Mouse (Mus musculus): ENCODE measurements around the gene Ahnak. TPM values are rescaled to one million over a fixed set of nuclear protein-coding genes. Genes with fewer than 3 reads are reported as not detected.

Ahnak gene
- total and polyA plus RNA-seq, 2 experiments, result 1.2 to 10.9 TPM

DNA sequence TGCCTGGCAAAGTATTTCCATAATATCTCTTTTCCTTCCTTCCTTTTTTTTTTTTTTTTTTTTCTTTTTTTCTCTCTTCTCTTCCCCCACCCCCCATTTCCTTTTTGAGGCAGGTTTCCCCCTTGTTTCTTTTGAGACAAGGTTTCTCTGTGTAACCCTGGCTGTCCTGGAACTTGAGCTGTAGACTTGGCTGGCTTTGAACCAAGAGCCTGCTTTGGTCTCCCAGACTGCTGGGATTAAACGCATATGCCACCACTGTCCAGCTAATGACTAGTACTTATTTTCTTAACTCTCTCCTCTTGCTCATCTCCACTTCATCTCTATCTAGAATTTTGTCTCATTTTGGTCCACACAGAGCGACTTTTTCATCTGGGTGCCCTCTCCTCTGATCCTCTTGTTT is 46.0 kb upstream of the Ahnak start:
- Histone ChIP-seq H3K36me3 (ENCODE audit: control insufficient read depth, insufficient read depth, low read length) (peaks cover 26% of the 10 kb centered on the region), H3K4me1 (ENCODE audit: control insufficient read depth, insufficient read depth, low read length) (peaks cover 14% of the 10 kb centered on the region), H3K27ac (replicated peaks; ENCODE audit: insufficient read depth, low read depth, low read length) (no peak overlapping the region), H3K4me3 (ENCODE audit: insufficient read depth, low read depth, low read length) (peak overlapping the region; percentile 30; the same call in 1 of the 2 replicates), H3K9ac (ENCODE audit: low read depth, low read length) (peak overlapping the region; percentile 89; the same call in 1 of the 2 replicates), H3K27me3 (ENCODE audit: control insufficient read depth, insufficient read depth, low read length) (no peaks in the 10 kb centered on the region), H3K79me2 (ENCODE audit: control insufficient read depth, insufficient read depth, low read length) (peaks cover 4% of the 10 kb centered on the region; the same call in 1 of the 2 replicates)
- no peak for DNase-seq (ENCODE audit: extremely low read depth, low read depth, low spot score)
- TF ChIP-seq CTCF (IDR thresholded peaks at IDR 0.05; ENCODE audit: low read depth, low read length), result no peak
- TF ChIP-seq POLR2A (IDR thresholded peaks at IDR 0.05; ENCODE audit: extremely low read depth, insufficient read depth, low read length), result no peak
- 45% methylated on average over 2 of the region's 2 CpGs for WGBS

GRCm38 (mm10) chr19:8944062-8944461 is 45.0 kb upstream of the Ahnak start:
- Histone ChIP-seq H3K4me3 (ENCODE audit: insufficient read depth, low read depth, low read length) (no peak overlapping the region), H3K36me3 (ENCODE audit: control insufficient read depth, insufficient read depth, low read length) (peaks cover 34% of the 10 kb centered on the region), H3K27me3 (ENCODE audit: control insufficient read depth, insufficient read depth, low read length) (no peaks in the 10 kb centered on the region), H3K27ac (replicated peaks; ENCODE audit: insufficient read depth, low read depth, low read length) (no peak overlapping the region), H3K4me1 (ENCODE audit: control insufficient read depth, insufficient read depth, low read length) (peaks cover 14% of the 10 kb centered on the region), H3K9ac (ENCODE audit: low read depth, low read length) (no peak overlapping the region), H3K79me2 (ENCODE audit: control insufficient read depth, insufficient read depth, low read length) (peaks cover 4% of the 10 kb centered on the region; the same call in 1 of the 2 replicates)
- 63% methylated on average over 5 of the region's 5 CpGs for WGBS
- DNase-seq (ENCODE audit: extremely low read depth, low read depth, low spot score), result no peak
- TF ChIP-seq POLR2A (IDR thresholded peaks at IDR 0.05; ENCODE audit: extremely low read depth, insufficient read depth, low read length), result no peak
- no peak for TF ChIP-seq CTCF (IDR thresholded peaks at IDR 0.05; ENCODE audit: low read depth, low read length)

- no peak overlapping the region for H3K4me3 ChIP-seq (ENCODE audit: insufficient read depth, low read depth, low read length)
- H3K27ac ChIP-seq (replicated peaks; ENCODE audit: insufficient read depth, low read depth, low read length), result no peak overlapping the region
- TF ChIP-seq POLR2A (IDR thresholded peaks at IDR 0.05; ENCODE audit: extremely low read depth, insufficient read depth, low read length) (no peak), CTCF (IDR thresholded peaks at IDR 0.05; ENCODE audit: low read depth, low read length) (no peak)
- no peak overlapping the region for H3K9ac ChIP-seq (ENCODE audit: low read depth, low read length)
- peak; percentile 42 for DNase-seq (ENCODE audit: extremely low read depth, low read depth, low spot score)
- 37% methylated on average over 5 of the region's 5 CpGs for WGBS
- H3K27me3 ChIP-seq (ENCODE audit: control insufficient read depth, insufficient read depth, low read length), result no peaks in the 10 kb centered on the region
- H3K79me2 ChIP-seq (ENCODE audit: control insufficient read depth, insufficient read depth, low read length), result peaks cover 4% of the 10 kb centered on the region; the same call in 1 of the 2 replicates
- H3K4me1 ChIP-seq (ENCODE audit: control insufficient read depth, insufficient read depth, low read length), result peaks cover 14% of the 10 kb centered on the region
- peaks cover 36% of the 10 kb centered on the region for H3K36me3 ChIP-seq (ENCODE audit: control insufficient read depth, insufficient read depth, low read length)
These were observed 44.3 kb upstream of the Ahnak start for GRCm38 (mm10) chr19:8944750-8945149.

- H3K27ac ChIP-seq (replicated peaks; ENCODE audit: insufficient read depth, low read depth, low read length), result no peak overlapping the region
- peaks cover 37% of the 10 kb centered on the region for H3K36me3 ChIP-seq (ENCODE audit: control insufficient read depth, insufficient read depth, low read length)
- no peak overlapping the region for H3K4me3 ChIP-seq (ENCODE audit: insufficient read depth, low read depth, low read length)
- no peak overlapping the region for H3K9ac ChIP-seq (ENCODE audit: low read depth, low read length)
- WGBS, result 46% methylated on average over 6 of the region's 6 CpGs
- DNase-seq (ENCODE audit: extremely low read depth, low read depth, low spot score), result peak; percentile 39
- no peak for TF ChIP-seq POLR2A (IDR thresholded peaks at IDR 0.05; ENCODE audit: extremely low read depth, insufficient read depth, low read length)
- H3K79me2 ChIP-seq (ENCODE audit: control insufficient read depth, insufficient read depth, low read length), result peaks cover 4% of the 10 kb centered on the region; the same call in 1 of the 2 replicates
- no peaks in the 10 kb centered on the region for H3K27me3 ChIP-seq (ENCODE audit: control insufficient read depth, insufficient read depth, low read length)
- peaks cover 14% of the 10 kb centered on the region for H3K4me1 ChIP-seq (ENCODE audit: control insufficient read depth, insufficient read depth, low read length)
These were observed 43.8 kb upstream of the Ahnak start for GRCm38 (mm10) chr19:8945251-8945650.

DNA sequence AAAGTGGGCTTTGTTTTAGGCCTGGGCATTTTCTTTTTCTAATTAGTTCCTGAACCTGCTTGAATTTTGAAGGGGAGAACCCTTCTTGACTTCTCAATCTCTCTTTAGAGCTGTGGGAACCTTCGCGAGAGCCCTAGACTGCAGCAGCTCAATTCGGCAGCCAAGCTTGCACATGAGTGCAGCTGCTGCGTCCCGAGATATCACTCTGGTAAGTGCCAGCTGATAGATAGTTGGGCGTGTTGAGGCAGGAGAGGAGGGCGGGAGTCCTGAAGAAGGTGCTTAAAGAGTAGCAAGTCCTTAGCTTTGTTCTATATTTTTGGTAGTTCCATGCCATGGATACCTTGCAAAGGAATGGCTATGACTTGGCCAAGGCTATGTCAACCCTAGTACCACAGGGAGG is 42.2 kb upstream of the Ahnak start:
- H3K9ac ChIP-seq (ENCODE audit: low read depth, low read length), result no peak overlapping the region

DNA sequence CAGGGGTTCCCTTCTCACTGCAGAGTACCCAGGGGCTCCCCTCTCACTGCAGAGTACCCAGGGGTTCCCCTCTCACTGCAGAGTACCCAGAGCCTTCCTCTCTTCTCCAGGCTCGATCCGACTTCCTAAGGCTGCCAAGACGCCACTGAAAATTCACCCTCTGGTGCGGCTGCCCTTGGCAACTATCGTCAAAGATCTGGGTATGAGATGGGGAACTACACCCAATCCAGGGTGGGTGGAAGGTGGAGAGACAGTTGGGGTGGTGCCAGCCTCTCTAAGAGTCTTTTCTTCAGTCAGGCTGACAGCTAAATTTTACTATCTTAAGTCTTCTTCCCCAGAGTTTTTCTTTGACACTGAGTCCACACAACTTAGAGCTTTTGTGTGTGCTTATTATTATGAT is 38.9 kb upstream of the Ahnak start:
- peaks cover 3% of the 10 kb centered on the region for H3K4me1 ChIP-seq (ENCODE audit: control insufficient read depth, insufficient read depth, low read length)
- H3K36me3 ChIP-seq (ENCODE audit: control insufficient read depth, insufficient read depth, low read length), result peaks cover 48% of the 10 kb centered on the region
- WGBS, result 92% methylated on average over 5 of the region's 5 CpGs
- no peak overlapping the region for H3K4me3 ChIP-seq (ENCODE audit: insufficient read depth, low read depth, low read length)
- no peaks in the 10 kb centered on the region for H3K27me3 ChIP-seq (ENCODE audit: control insufficient read depth, insufficient read depth, low read length)
- H3K79me2 ChIP-seq (ENCODE audit: control insufficient read depth, insufficient read depth, low read length), result peaks cover 6% of the 10 kb centered on the region; the same call in 1 of the 2 replicates
- TF ChIP-seq POLR2A (IDR thresholded peaks at IDR 0.05; ENCODE audit: extremely low read depth, insufficient read depth, low read length) (no peak), CTCF (IDR thresholded peaks at IDR 0.05; ENCODE audit: low read depth, low read length) (no peak)
- DNase-seq (ENCODE audit: extremely low read depth, low read depth, low spot score), result no peak
- H3K27ac ChIP-seq (replicated peaks; ENCODE audit: insufficient read depth, low read depth, low read length), result no peak overlapping the region
- no peak overlapping the region for H3K9ac ChIP-seq (ENCODE audit: low read depth, low read length)

More for the DNA sequence above, 42.2 kb upstream of the Ahnak start:
- peaks cover 49% of the 10 kb centered on the region for H3K36me3 ChIP-seq (ENCODE audit: control insufficient read depth, insufficient read depth, low read length)
- 94% methylated on average over 7 of the region's 7 CpGs for WGBS
- H3K79me2 ChIP-seq (ENCODE audit: control insufficient read depth, insufficient read depth, low read length), result peaks cover 4% of the 10 kb centered on the region; the same call in 1 of the 2 replicates
- no peak overlapping the region for H3K4me3 ChIP-seq (ENCODE audit: insufficient read depth, low read depth, low read length)
- H3K27ac ChIP-seq (replicated peaks; ENCODE audit: insufficient read depth, low read depth, low read length), result no peak overlapping the region
- TF ChIP-seq POLR2A (IDR thresholded peaks at IDR 0.05; ENCODE audit: extremely low read depth, insufficient read depth, low read length) (no peak), CTCF (IDR thresholded peaks at IDR 0.05; ENCODE audit: low read depth, low read length) (no peak)
- peaks cover 12% of the 10 kb centered on the region for H3K4me1 ChIP-seq (ENCODE audit: control insufficient read depth, insufficient read depth, low read length)
- H3K27me3 ChIP-seq (ENCODE audit: control insufficient read depth, insufficient read depth, low read length), result no peaks in the 10 kb centered on the region
- DNase-seq (ENCODE audit: extremely low read depth, low read depth, low spot score), result no peak
